In the genomic region with DNA sequence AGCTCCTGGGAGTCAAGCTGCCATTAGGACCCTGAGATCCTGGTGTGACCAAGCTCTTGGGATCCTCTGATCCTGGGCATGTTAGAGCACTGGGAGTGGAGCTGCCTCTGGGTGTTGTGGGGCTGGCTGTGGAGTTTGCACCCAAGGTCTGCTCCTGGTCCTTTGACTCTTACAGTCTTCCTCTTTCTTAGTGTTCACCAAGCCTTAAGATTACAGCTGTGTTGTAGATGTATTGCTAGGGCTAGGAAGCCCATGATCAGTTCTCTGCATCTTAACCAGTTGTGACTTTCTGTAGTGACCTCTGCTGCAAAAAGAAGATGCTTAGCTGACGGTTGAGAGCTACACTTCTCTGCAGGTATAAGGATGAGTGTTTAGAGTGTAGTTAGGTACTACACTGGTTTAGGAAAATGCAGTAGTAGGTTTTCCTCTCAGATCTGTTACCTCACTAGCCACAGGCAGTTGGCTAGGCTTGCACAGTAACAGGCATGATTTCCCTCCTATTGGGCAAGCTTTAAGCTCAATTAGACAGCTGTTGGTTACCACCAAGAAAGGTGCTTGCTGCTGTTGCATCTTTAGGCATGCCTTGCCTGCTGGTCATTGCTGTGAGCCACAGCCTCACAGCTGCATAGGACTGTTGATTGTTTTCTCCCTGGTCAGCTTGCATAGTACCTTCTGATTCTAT, we compare ENCODE assay signal across 27 mouse cellular contexts. TPM values are rescaled to one million over a fixed set of nuclear protein-coding genes. Genes with fewer than 3 reads are reported as not detected.
DNase-seq lines count a peak whose midpoint lies in the region; ATAC-seq lines count a peak whose summit lies in the region.
"Had no signal": no experiment of that assay in that cellular context is flagged by ENCODE, and none has a peak within 500 bp of the region (broad histone marks: within the 10 kb centered on the region; RNA-seq: fewer than 3 reads in every experiment).

No protein-coding gene starts in this region.

- peak; percentile 8 for DNase-seq in adrenal gland, postnatal 10 days
- DNase-seq in adrenal gland, postnatal 14 days = no peak
- peak; percentile 61 for DNase-seq in heart, embryonic 10.5 days (ENCODE audit: low spot score)
- DNase-seq in layer of hippocampus, adult 11-12 months (ENCODE audit: low spot score) = no peak
- DNase-seq: adrenal gland, postnatal 25 days; B cell, adult 2 months; cerebellum, adult 18-20 months; cerebellum, adult 9-10 months; gastrocnemius, adult 2 months; gastrocnemius, postnatal 14 days; heart, adult 2 months; heart, postnatal 10 days; kidney, adult 2 months had no signal

- H3K9ac ChIP-seq in heart, embryonic 12.5 days = no peak overlapping the region
- H3K9ac ChIP-seq: embryonic facial prominence, embryonic 12.5 days; embryonic facial prominence, embryonic 15.5 days; forebrain, embryonic 13.5 days; heart, embryonic 15.5 days; hindbrain, embryonic 12.5 days; hindbrain, embryonic 15.5 days had no signal

- peaks cover 5% of the 10 kb centered on the region; the same call in 1 of the 2 replicates for H3K4me1 ChIP-seq in heart, embryonic 10.5 days
- H3K4me1 ChIP-seq in heart, embryonic 12.5 days (replicated peaks) = 0 out of 2 replicates have a peak, but pooled peaks cover 4% of the 10 kb centered on the region
- H3K4me1 ChIP-seq: embryonic facial prominence, embryonic 12.5 days; embryonic facial prominence, embryonic 15.5 days; forebrain, embryonic 13.5 days; hindbrain, embryonic 12.5 days; hindbrain, embryonic 15.5 days had no signal

- WGBS in heart, embryonic 10.5 days = 71% methylated on average over 1 of the region's 1 CpGs
- 80% methylated on average over 1 of the region's 1 CpGs for WGBS in heart, embryonic 12.5 days

- H3K27me3 ChIP-seq in heart, embryonic 10.5 days (ENCODE audit: insufficient read depth, poor library complexity, severe bottlenecking) = no peaks in the 10 kb centered on the region
- no peaks in the 10 kb centered on the region for H3K27me3 ChIP-seq in heart, embryonic 12.5 days (replicated peaks)
- H3K27me3 ChIP-seq: CH12.LX; embryonic facial prominence, embryonic 12.5 days; embryonic facial prominence, embryonic 15.5 days; forebrain, embryonic 13.5 days; heart, embryonic 15.5 days; hindbrain, embryonic 12.5 days; hindbrain, embryonic 15.5 days had no signal

- no peaks in the 10 kb centered on the region for H3K9me3 ChIP-seq in heart, embryonic 10.5 days
- no peaks in the 10 kb centered on the region for H3K9me3 ChIP-seq in heart, embryonic 12.5 days (replicated peaks)
- H3K9me3 ChIP-seq: embryonic facial prominence, embryonic 12.5 days; embryonic facial prominence, embryonic 15.5 days; forebrain, embryonic 13.5 days; G1E; heart, embryonic 15.5 days; hindbrain, embryonic 12.5 days; hindbrain, embryonic 15.5 days had no signal

- ATAC-seq in heart, embryonic 12.5 days (ENCODE audit: insufficient number of reproducible peaks, low FRiP score) = no peak
- peak; percentile 99 for ATAC-seq in megakaryocyte progenitor cell, adult 5-6 weeks (replicated peaks; ENCODE audit: poor library complexity)
- ATAC-seq: forebrain, embryonic 13.5 days; forebrain, embryonic 16.5 days; intestine, postnatal 0 days; Patski had no signal

- no peak overlapping the region for H3K4me2 ChIP-seq in heart, embryonic 12.5 days
- H3K4me2 ChIP-seq: embryonic facial prominence, embryonic 12.5 days; embryonic facial prominence, embryonic 15.5 days; forebrain, embryonic 13.5 days; heart, embryonic 11.5 days; heart, embryonic 15.5 days; hindbrain, embryonic 12.5 days; hindbrain, embryonic 15.5 days had no signal

- H3K27ac ChIP-seq in heart, embryonic 10.5 days = no peak overlapping the region
- H3K27ac ChIP-seq in heart, embryonic 12.5 days (ENCODE audit: poor library complexity, severe bottlenecking) = no peak overlapping the region
- H3K27ac ChIP-seq: embryonic facial prominence, embryonic 12.5 days; embryonic facial prominence, embryonic 15.5 days; forebrain, embryonic 13.5 days; gastrocnemius, adult 2 months; heart, adult 2 months; heart, embryonic 15.5 days; hindbrain, embryonic 12.5 days; hindbrain, embryonic 15.5 days had no signal

- H3K36me3 ChIP-seq in heart, embryonic 10.5 days = no peaks in the 10 kb centered on the region
- no peaks in the 10 kb centered on the region for H3K36me3 ChIP-seq in heart, embryonic 12.5 days
- H3K36me3 ChIP-seq: embryonic facial prominence, embryonic 12.5 days; embryonic facial prominence, embryonic 15.5 days; G1E; heart, embryonic 15.5 days; hindbrain, embryonic 12.5 days; hindbrain, embryonic 15.5 days had no signal

- no peak overlapping the region for H3K4me3 ChIP-seq in heart, embryonic 10.5 days
- no peak overlapping the region for H3K4me3 ChIP-seq in heart, embryonic 12.5 days
- H3K4me3 ChIP-seq: embryonic facial prominence, embryonic 12.5 days; embryonic facial prominence, embryonic 15.5 days; forebrain, embryonic 13.5 days; gastrocnemius, adult 2 months; heart, adult 2 months; heart, embryonic 15.5 days; hindbrain, embryonic 12.5 days; hindbrain, embryonic 15.5 days had no signal

RNA-seq across cellular contexts. Expression of a gene that starts 27.2 kb away (rescaled TPM):
- 10 to 100 TPM; 21.8 to 27.0 TPM for total RNA-seq in adrenal gland, postnatal 10 days (2021)
- total RNA-seq in adrenal gland, postnatal 14 days (2021) = 21.8 and 27.3 TPM in 2 replicates
- polyA plus RNA-seq in heart, embryonic 10.5 days (2016; fragmentation: Nextera tagmentation; extraction: Ambion mirVana) = 12.7 and 13.5 TPM in 2 replicates
- polyA plus RNA-seq in heart, embryonic 12.5 days (2016; fragmentation: Nextera tagmentation; extraction: Ambion mirVana) = 12.2 and 12.4 TPM in 2 replicates
- 36.1 and 38.4 TPM in 2 replicates for total RNA-seq in megakaryocyte progenitor cell, adult 5-6 weeks (2015)
- 47.7 and 50.8 TPM in 2 replicates for total RNA-seq in megakaryocyte progenitor cell, adult 5-6 weeks (2017)

Comparison
In these comparisons a context has a peak if more than half of its experiments do, and no peak if none do; other contexts are left out.
1. DNase-seq: peak in adrenal gland, postnatal 10 days (single experiment) and heart, embryonic 10.5 days (single experiment); none in adrenal gland, postnatal 14 days (single experiment) and layer of hippocampus, adult 11-12 months (single experiment).